Mouse (Mus musculus) erythroblast, adult 5-6 weeks (primary cell): ENCODE results near the gene Med27. TPM values are rescaled to one million over a fixed set of nuclear protein-coding genes. Genes with fewer than 3 reads are reported as not detected.

Experiments used
- ATAC-seq: replicated peaks from 2 replicates; pipeline ENCODE4 v1.8.0; 2016; ENCODE audit warnings: moderate number of reproducible peaks, mild to moderate bottlenecking, moderate TSS enrichment, inconsistent platforms; ENCODE audit not compliant: poor library complexity, low FRiP score, severe bottlenecking
- total RNA-seq, 2 experiments: library from RNA; stranded (forward) in 1 of 2; stranded (reverse) in 1 of 2; fragments of 150-400 nt in 1 of 2; fragments of 200-764, 138-1000 nt in 1 of 2; gene quantifications; 2 replicates each; pipeline versions ENCODE4 v1.2.3 to v1.2.4; 2015 to 2017; ENCODE audit warnings: low replicate concordance in 2 of 2

Gene Med27
- total RNA-seq, 2 experiments from 2014 or later: 4.0 to 5.0 TPM

- no peak for ATAC-seq
Measured at GRCm38 (mm10) chr2:29461841-29462240, 115.2 kb downstream of the Med27 start.

- ATAC-seq: no peak
Measured at GRCm38 (mm10) chr2:29463039-29463585, 116.5 kb downstream of the Med27 start.

GRCm38 (mm10) chr2:29464851-29465648 is 118.4 kb downstream of the Med27 start:
- no peak for ATAC-seq

GRCm38 (mm10) chr2:29465649-29466137 is 119.1 kb downstream of the Med27 start:
- ATAC-seq: no peak

- ATAC-seq: no peak
Measured at GRCm38 (mm10) chr2:29466396-29466795, 119.8 kb downstream of the Med27 start.

- ATAC-seq: no peak
Measured at GRCm38 (mm10) chr2:29468517-29468936, 121.9 kb downstream of the Med27 start.

GRCm38 (mm10) chr2:29472952-29473437 is 126.4 kb downstream of the Med27 start:
- ATAC-seq: no peak

- ATAC-seq: no peak
Measured at GRCm38 (mm10) chr2:29473907-29474306, 127.3 kb downstream of the Med27 start.

- ATAC-seq: no peak
Measured at GRCm38 (mm10) chr2:29476702-29477101, 130.1 kb downstream of the Med27 start.

GRCm38 (mm10) chr2:29481856-29482255 is 135.2 kb downstream of the Med27 start:
- no peak for ATAC-seq

GRCm38 (mm10) chr2:29482979-29483718 is 136.5 kb downstream of the Med27 start:
- ATAC-seq: no peak

GRCm38 (mm10) chr2:29485519-29485918 is 138.9 kb downstream of the Med27 start:
- no peak for ATAC-seq

- no peak for ATAC-seq
Measured at GRCm38 (mm10) chr2:29486491-29486890, 139.9 kb downstream of the Med27 start.

GRCm38 (mm10) chr2:29487652-29488051 is 141.0 kb downstream of the Med27 start:
- ATAC-seq: no peak

- ATAC-seq: no peak
Measured at GRCm38 (mm10) chr2:29488379-29489236, 142.0 kb downstream of the Med27 start.

GRCm38 (mm10) chr2:29491656-29492055 is 145.0 kb downstream of the Med27 start:
- no peak for ATAC-seq

- no peak for ATAC-seq
Measured at GRCm38 (mm10) chr2:29493396-29494031, 146.9 kb downstream of the Med27 start.

GRCm38 (mm10) chr2:29495271-29495670 is 148.7 kb downstream of the Med27 start:
- no peak for ATAC-seq
